8 mouse cellular contexts compared by ENCODE assay signal in the genomic region with DNA sequence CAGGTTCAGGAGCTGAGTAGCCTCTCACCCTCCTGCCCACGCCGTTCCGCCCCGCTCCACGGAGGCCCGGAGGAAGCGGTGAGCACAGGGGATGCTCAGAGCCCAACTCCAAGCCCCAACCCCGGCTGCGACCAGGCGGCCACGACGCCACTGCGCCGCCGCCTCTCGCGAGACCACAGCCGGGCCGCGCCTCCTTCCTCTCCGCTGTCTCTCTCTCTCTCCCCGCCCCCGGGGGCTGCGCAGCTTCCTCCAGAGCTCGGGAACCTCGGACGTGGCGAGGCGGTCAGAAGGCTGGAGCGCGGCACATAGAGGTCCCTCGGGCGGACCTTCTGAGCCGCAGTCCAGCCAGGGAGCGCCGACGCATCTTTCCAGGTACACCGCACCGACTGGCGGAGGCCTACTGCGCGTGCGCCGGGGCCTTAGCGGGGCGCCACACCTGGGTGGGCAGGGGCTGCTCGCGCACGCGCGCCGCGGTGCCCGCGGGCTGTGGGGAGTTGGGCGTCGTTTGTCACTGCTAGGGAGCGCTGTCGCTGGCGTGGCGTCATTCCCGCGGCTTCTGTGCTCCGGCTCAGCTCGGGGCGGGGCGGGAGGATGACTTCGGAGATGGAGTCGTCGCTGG. TPM values are rescaled to one million over a fixed set of nuclear protein-coding genes. Genes with fewer than 3 reads are reported as not detected.
A peak's percentile ranks its signal among the peaks of the same experiment; 100 is the strongest.
DNase-seq lines count a peak whose midpoint lies in the region; ATAC-seq and TF ChIP-seq lines count a peak whose summit lies in the region.

A gene (plus strand): TSS at position 180 of the 619 bp plus-strand sequence.

- peak within 1 kb of the TSS; percentile 91 for H3K9ac ChIP-seq in hindbrain, embryonic 13.5 days

- in situ Hi-C loops in Patski (cut with MboI; ENCODE audit: low pct_unique_long_range_greater_than_20kb) = loop anchor here (5.0 kb wide), 1 partner anchor 758 kb away; no protein-coding TSS in a partner anchor

- TF ChIP-seq CTCF in Patski (IDR thresholded peaks at IDR 0.05) = no peak

- H3K36me3 ChIP-seq in hindbrain, embryonic 13.5 days = no peaks in the 10 kb centered on the region; the same call in 1 of the 2 replicates

- POLR2A ChIA-PET in Patski (lab: Charles Lee) = interaction anchor here (0.6 to 1.5 kb wide), 8 partner anchors 14 to 1849 kb away, joined by 3 to 4 read pairs (median 3); a partner anchor contains a TSS

- DNase-seq in Patski (ENCODE audit: low read depth, low spot score) = peak; percentile 98
- peak; percentile 98 to 99 for DNase-seq in cerebellum, postnatal 14 days
- peak; percentile 93 to 96 for DNase-seq in frontal cortex, postnatal 14 days (ENCODE audit: low spot score in 2 of 2)
- DNase-seq in layer of hippocampus, postnatal 25 days (ENCODE audit: extremely low spot score in 1 of 2, low spot score in 1 of 2) = peak; percentile 90 to 99
- peak; percentile 97 for DNase-seq in lung, postnatal 25 days (ENCODE audit: low spot score)
- DNase-seq in retina, embryonic 14.5 days (ENCODE audit: low spot score) = peak; percentile 94
- DNase-seq in thymus, postnatal 4 days = peak; percentile 97

- H3K4me2 ChIP-seq in hindbrain, embryonic 13.5 days = peak within 1 kb of the TSS; percentile 83

- under 1% methylated on average over 69 of the region's 70 CpGs for WGBS in hindbrain, embryonic 13.5 days

- CTCF ChIA-PET in Patski (lab: Charles Lee) = interaction anchor here (1.0 to 3.0 kb wide), 5 partner anchors 12 to 763 kb away, joined by 3 to 7 read pairs (median 3); no protein-coding TSS in a partner anchor

- H3K4me1 ChIP-seq in hindbrain, embryonic 13.5 days (replicated peaks) = peaks cover 31% of the 10 kb centered on the region

- peak within 1 kb of the TSS; percentile 76 for H3K4me3 ChIP-seq in hindbrain, embryonic 13.5 days

- H3K27me3 ChIP-seq in Patski = no peaks in the 10 kb centered on the region
- H3K27me3 ChIP-seq in hindbrain, embryonic 13.5 days = no peaks in the 10 kb centered on the region

- ATAC-seq in Patski = peak; percentile 95
- peak; percentile 96 for ATAC-seq in hindbrain, embryonic 13.5 days (ENCODE audit: low FRiP score)

- H3K27ac ChIP-seq in hindbrain, embryonic 13.5 days = peak within 1 kb of the TSS; percentile 94

- no peaks in the 10 kb centered on the region for H3K9me3 ChIP-seq in hindbrain, embryonic 13.5 days

RNA-seq across cellular contexts. Expression of the gene that starts here (rescaled TPM):
- polyA plus RNA-seq in Patski (2021) = 20.6 TPM
- 23.9 TPM in 2 replicates for polyA plus RNA-seq in hindbrain, embryonic 13.5 days (2015; fragmentation: Nextera tagmentation; extraction: Ambion mirVana)
- 10 to 100 TPM; 23.0 to 24.8 TPM for total RNA-seq in layer of hippocampus, postnatal 25 days (2021)

Comparison
In these comparisons a context has a peak if more than half of its experiments do, and no peak if none do; other contexts are left out.
1. Peak in every context shown above with its lines: DNase-seq, ATAC-seq, H3K4me3 ChIP-seq and H3K27ac ChIP-seq.